Mouse (Mus musculus) liver, embryonic 11.5 days (tissue): ENCODE measurements at regions not wholly inside any gene's neighbourhood (a gene's known extent, or its start where the extent isn't known, plus 50 kb on each side); places are given as distances from the start of the nearest gene placed in this dataset.

ENCODE experiments used
- ATAC-seq: fragments of 200-750 bp; cut with Nextera tagmentation; replicated peaks from 2 replicates; pipeline ENCODE4 v1.8.0; 2017; ENCODE audit warnings: moderate number of reproducible peaks, mild to moderate bottlenecking, moderate TSS enrichment, moderate library complexity; ENCODE audit not compliant: low FRiP score
- DNase-seq: peaks from one replicate; pipeline ENCODE4 v3.0.0-alpha.2; 2017; ENCODE audit warnings: low spot score
- H3K27ac ChIP-seq: fragments of 300-500 bp; sonication (generic); 2 replicates; pipeline ENCODE4 v1.5.1; 2014; ENCODE audit warnings: mild to moderate bottlenecking, low read depth, low read length, control low read depth
- H3K27me3 ChIP-seq: fragments of 300-500 bp; sonication (generic); replicated peaks from 2 replicates; pipeline ENCODE4 v1.6.1; 2014; ENCODE audit warnings: low read length, mixed read lengths; ENCODE audit not compliant: control insufficient read depth, insufficient read depth
- H3K36me3 ChIP-seq: fragments of 300-500 bp; sonication (generic); 2 replicates; pipeline ENCODE4 v1.6.1; 2014; ENCODE audit warnings: mild to moderate bottlenecking, low read length, moderate library complexity, mixed read lengths; ENCODE audit not compliant: control insufficient read depth, insufficient read depth
- H3K4me1 ChIP-seq: fragments of 300-500 bp; sonication (generic); replicated peaks from 2 replicates; pipeline ENCODE4 v1.6.1; 2014; ENCODE audit warnings: low read length, mixed read lengths; ENCODE audit not compliant: control insufficient read depth, insufficient read depth
- H3K4me2 ChIP-seq: fragments of 300-500 bp; sonication (generic); 2 replicates; pipeline ENCODE4 v1.6.1; 2014; ENCODE audit warnings: mild to moderate bottlenecking, control low read depth, moderate library complexity
- H3K4me3 ChIP-seq: fragments of 300-500 bp; sonication (generic); 2 replicates; pipeline ENCODE4 v1.5.1; 2014; ENCODE audit warnings: low read depth, low read length, control low read depth
- H3K9ac ChIP-seq: fragments of 300-500 bp; sonication (generic); 2 replicates; pipeline ENCODE4 v1.6.1; 2014; ENCODE audit warnings: low read depth, low read length, control low read depth
- H3K9me3 ChIP-seq: fragments of 300-500 bp; sonication (generic); 2 replicates; pipeline ENCODE4 v1.6.1; 2016; ENCODE audit warnings: low read length, inconsistent platforms, mixed read lengths; ENCODE audit not compliant: control insufficient read depth
- WGBS: fragments of 180-500 bp; shearing (Covaris S2); extraction: QIAGEN DNeasy Blood & Tissue Kit; methylation state at CpG from one replicate; pipeline ENCODE4 v1.1.7; 2014; 5-methylcytosine and 5-hydroxymethylcytosine counted together

DNA sequence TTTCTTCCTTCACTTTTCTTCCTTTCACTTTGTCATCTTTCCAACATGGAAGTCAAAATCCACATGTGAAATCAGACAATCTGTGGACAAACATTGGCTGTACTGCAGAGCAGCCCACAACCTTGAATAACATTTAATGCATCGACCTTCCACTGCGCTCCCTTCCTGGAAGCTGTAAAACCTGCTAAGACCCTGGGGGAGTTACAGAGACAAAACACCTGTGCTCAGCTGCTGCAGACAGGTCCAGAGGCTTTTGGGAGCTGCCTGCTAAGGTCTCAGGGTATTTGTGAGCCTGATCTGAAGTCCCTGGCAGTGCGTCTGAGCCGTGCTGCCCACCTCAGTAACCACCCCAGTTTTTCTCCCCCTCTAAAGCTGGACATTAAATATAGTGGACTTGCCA, 166.1 kb upstream of the Sesn3 start:
- Histone ChIP-seq H3K9ac (no peak overlapping the region), H3K36me3 (no peaks in the 10 kb centered on the region), H3K4me1 (no peaks in the 10 kb centered on the region), H3K4me3 (no peak overlapping the region), H3K9me3 (no peaks in the 10 kb centered on the region), H3K27ac (no peak overlapping the region), H3K4me2 (no peak overlapping the region), H3K27me3 (no peaks in the 10 kb centered on the region)
- ATAC-seq: no peak
- DNase-seq: no peak
- 84% methylated on average over 4 of the region's 4 CpGs for WGBS

DNA sequence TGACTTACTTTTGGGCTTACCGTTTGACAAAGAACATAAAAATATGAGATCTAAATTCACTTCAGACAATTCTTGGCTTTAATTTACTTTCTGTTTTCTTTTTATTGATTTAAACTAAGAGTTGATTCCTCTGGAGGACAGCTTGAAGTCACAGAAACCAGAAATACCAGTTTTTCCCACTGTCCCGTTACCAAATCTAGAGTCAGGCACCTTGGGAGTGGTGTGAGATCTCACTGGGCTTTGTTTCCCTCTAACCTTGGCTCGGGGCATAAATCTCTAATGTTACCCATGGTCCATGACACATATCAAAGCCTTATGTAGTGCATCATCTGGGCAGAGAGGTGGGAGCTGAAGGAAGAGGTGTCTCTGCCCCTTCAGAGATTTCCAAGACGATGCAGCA, 165.4 kb upstream of the Sesn3 start:
- Histone ChIP-seq H3K4me3 (no peak overlapping the region), H3K27me3 (no peaks in the 10 kb centered on the region), H3K9ac (no peak overlapping the region), H3K36me3 (no peaks in the 10 kb centered on the region), H3K4me2 (no peak overlapping the region), H3K4me1 (no peaks in the 10 kb centered on the region), H3K27ac (no peak overlapping the region), H3K9me3 (no peaks in the 10 kb centered on the region)
- DNase-seq (no peak), ATAC-seq (no peak)
- WGBS: 71% methylated on average over 4 of the region's 4 CpGs

DNA sequence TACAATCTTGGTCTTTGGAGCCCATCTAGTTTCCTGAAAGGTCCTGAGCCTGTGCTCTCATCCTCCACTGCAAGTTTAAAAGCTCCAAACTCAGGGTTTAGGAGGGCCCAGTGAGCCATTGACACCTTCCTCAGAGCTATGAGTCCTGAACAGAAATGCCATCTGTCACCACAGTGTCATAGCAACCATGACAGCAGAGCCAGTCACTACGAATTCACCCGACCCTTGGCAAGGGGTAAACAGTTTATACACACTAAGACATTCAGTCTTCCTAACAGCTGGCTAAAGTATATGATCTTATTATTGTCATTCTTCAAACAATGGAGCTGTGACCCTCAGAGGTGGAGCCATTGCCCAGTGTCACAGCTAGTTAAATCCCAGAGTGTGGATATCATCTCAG, 163.2 kb upstream of the Sesn3 start:
- H3K9me3 ChIP-seq: no peaks in the 10 kb centered on the region
- no peak for DNase-seq
- WGBS: 47% methylated on average over 2 of the region's 2 CpGs
- no peaks in the 10 kb centered on the region for H3K36me3 ChIP-seq
- no peaks in the 10 kb centered on the region for H3K27me3 ChIP-seq
- no peak overlapping the region for H3K4me3 ChIP-seq
- H3K4me1 ChIP-seq: no peaks in the 10 kb centered on the region
- ATAC-seq: no peak
- no peak overlapping the region for H3K9ac ChIP-seq
- no peak overlapping the region for H3K27ac ChIP-seq
- no peak overlapping the region for H3K4me2 ChIP-seq

DNA sequence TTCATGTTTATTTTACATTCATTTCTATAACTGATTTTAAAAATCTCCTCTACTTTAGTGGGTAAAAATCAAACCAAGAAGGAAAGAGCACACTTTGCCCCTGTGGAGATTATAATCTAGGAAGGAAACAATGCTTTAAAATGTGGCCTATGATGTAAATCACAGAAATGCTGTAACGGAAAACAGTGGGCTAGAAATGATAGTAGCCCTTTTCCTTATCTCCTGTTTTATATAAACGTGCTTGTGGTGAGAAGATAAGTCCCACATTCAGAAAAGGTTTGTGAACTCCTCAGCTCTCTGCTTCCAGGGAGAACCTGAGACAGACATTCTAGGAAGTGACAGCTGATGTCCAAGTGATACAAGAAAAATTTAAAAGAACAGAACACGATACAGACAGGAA, 159.3 kb upstream of the Sesn3 start:
- ATAC-seq (no peak), DNase-seq (no peak)
- Histone ChIP-seq H3K4me3 (no peak overlapping the region), H3K9me3 (no peaks in the 10 kb centered on the region), H3K9ac (no peak overlapping the region), H3K4me2 (no peak overlapping the region), H3K4me1 (no peaks in the 10 kb centered on the region), H3K36me3 (no peaks in the 10 kb centered on the region), H3K27ac (no peak overlapping the region), H3K27me3 (no peaks in the 10 kb centered on the region)
- 26% methylated on average over 3 of the region's 3 CpGs for WGBS

DNA sequence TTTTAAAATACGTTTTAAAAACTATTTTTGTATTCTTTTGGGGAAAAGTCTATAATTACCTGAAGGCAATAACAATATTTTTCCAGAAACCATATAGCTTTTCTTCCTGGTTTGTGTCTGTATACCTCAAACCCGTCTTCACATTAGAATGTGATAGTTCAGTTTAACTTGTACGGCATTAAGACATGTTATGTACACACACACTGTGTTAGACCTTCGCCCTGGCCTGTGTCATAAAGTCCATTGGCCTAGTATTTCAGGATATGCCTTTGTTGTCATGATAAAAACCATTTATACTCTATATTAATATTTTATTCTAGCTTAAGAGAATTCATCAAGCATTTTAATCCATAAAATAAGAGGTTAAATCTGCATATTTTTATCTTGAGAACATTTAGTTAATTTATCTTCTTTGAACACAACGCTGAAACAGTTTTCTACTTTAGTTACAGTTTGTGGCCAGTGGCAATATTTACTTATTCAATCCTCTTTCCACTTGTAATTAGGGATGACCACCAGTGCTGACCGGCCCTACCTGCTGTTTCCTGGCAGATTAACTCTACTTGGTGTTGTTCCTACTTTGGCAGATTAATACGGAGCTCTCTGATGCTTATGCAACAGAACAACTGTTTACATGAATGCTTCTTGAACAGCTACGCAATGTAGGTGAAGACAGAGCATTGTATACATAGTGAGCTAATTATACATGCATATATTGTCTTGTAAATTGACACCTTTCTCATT, 158.6 kb upstream of the Sesn3 start:
- ATAC-seq: no peak
- no peak for DNase-seq
- Histone ChIP-seq H3K27me3 (no peaks in the 10 kb centered on the region), H3K4me2 (no peak overlapping the region), H3K9ac (no peak overlapping the region), H3K4me1 (no peaks in the 10 kb centered on the region), H3K4me3 (no peak overlapping the region), H3K27ac (no peak overlapping the region), H3K36me3 (no peaks in the 10 kb centered on the region), H3K9me3 (no peaks in the 10 kb centered on the region)
- WGBS: 66% methylated on average over 8 of the region's 8 CpGs

DNA sequence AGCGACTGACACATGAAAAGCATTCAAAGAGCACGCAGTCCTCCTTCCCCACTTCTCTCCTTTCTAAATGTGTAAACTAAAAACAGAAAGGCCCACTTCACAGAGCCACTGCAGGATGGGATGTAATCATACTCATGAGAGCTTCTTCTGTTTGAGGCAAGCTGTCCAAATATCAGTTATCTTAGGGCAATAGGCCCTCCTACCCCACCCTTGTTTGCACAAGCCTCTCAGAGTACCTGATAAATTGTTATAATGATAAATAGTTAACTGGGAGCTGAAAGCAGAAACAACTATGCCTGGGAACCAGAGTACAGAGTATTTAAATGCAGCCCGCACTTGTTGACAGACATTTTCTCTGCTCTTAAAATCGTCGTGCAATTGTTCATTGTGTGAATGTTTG, 141.5 kb upstream of the Sesn3 start:
- no peaks in the 10 kb centered on the region for H3K36me3 ChIP-seq
- H3K4me3 ChIP-seq: no peak overlapping the region
- no peaks in the 10 kb centered on the region for H3K4me1 ChIP-seq
- no peaks in the 10 kb centered on the region for H3K27me3 ChIP-seq
- H3K9ac ChIP-seq: no peak overlapping the region
- H3K27ac ChIP-seq: no peak overlapping the region
- DNase-seq: no peak
- 71% methylated on average over 5 of the region's 5 CpGs for WGBS
- peaks cover 4% of the 10 kb centered on the region; the same call in 1 of the 2 replicates for H3K9me3 ChIP-seq
- ATAC-seq: no peak
- H3K4me2 ChIP-seq: no peak overlapping the region

DNA sequence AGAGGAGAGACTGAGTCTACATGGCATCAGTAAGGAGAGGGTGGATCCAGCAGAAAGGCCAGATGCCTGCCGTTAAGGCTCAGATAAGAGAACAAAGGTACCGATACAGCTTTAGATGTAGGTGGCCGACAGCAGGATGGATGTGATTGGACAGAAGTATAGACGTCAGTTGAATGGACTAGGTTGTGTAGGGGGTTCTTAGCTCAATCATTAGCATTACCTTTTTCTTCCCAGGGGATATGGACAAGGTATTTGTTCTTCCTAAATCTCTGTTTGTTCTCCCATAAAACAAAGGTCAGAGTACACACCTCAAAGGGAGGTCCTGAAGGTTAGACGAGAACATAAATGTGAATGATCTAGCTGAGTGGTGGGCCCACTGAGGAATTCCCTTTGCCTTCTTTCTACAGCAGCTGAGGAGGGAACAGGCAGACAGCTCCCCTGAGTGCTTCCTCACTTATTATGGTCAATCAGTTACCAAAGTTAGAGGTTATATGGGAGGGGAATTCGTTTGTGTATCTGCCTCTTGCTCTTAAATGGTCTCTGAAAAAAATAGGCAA, 139.9 kb upstream of the Sesn3 start:
- Histone ChIP-seq H3K9ac (no peak overlapping the region), H3K27me3 (no peaks in the 10 kb centered on the region), H3K9me3 (peaks cover 4% of the 10 kb centered on the region; the same call in 1 of the 2 replicates), H3K4me2 (no peak overlapping the region), H3K4me1 (no peaks in the 10 kb centered on the region), H3K4me3 (no peak overlapping the region), H3K36me3 (no peaks in the 10 kb centered on the region), H3K27ac (no peak overlapping the region)
- no peak for ATAC-seq
- DNase-seq: no peak
- WGBS: 54% methylated on average over 6 of the region's 6 CpGs

DNA sequence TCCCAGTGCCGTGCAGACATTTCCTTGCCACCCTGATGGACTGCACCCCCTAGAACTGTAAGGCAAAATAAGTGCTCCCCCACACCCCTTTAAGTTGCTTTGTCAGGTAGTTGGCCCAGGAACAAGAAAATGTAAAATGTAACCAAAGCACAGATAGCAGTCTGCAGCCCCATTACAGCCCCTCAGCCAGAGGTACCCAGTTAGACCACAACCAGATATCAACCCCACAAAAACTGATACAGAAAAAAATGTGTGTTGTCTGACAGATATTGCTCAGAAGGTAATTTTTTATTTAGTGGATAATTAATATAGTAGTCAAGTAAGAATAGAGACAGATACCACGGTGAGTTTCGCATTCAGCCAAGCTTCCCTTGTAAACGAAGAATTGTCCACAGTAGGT, 133.5 kb upstream of the Sesn3 start:
- Histone ChIP-seq H3K4me2 (no peak overlapping the region), H3K9ac (no peak overlapping the region), H3K9me3 (no peaks in the 10 kb centered on the region), H3K4me3 (no peak overlapping the region), H3K36me3 (no peaks in the 10 kb centered on the region), H3K27ac (no peak overlapping the region), H3K27me3 (no peaks in the 10 kb centered on the region), H3K4me1 (no peaks in the 10 kb centered on the region)
- ATAC-seq: no peak
- no peak for DNase-seq
- WGBS: 82% methylated on average over 4 of the region's 4 CpGs

DNA sequence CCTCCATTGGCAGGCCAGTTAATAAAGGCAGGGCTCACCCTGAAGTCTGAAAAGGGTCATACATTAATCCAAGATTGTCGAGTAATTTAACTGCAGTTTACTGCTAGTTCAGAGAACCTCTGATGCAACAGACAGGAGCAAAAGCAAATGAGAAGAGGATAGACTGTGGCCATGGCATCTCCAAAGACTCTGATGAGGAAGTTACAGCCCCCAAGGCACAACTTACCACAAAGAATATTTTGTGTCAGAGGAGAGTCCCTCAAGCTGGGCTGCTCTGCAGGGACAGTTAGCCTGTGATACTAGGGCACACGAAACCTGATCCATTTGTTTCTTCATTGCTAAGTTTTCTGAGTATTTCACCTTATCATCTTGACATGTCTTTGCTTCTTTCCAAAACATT, 130.9 kb upstream of the Sesn3 start:
- no peaks in the 10 kb centered on the region for H3K36me3 ChIP-seq
- H3K9ac ChIP-seq: no peak overlapping the region
- no peaks in the 10 kb centered on the region for H3K27me3 ChIP-seq
- no peak overlapping the region for H3K27ac ChIP-seq
- H3K4me2 ChIP-seq: no peak overlapping the region
- H3K4me3 ChIP-seq: no peak overlapping the region
- 46% methylated on average over 2 of the region's 2 CpGs for WGBS
- no peaks in the 10 kb centered on the region for H3K4me1 ChIP-seq
- H3K9me3 ChIP-seq: no peaks in the 10 kb centered on the region
- ATAC-seq (no peak), DNase-seq (no peak)
